Mouse (Mus musculus): Measurements from ENCODE around the gene Tial1.

DNA sequence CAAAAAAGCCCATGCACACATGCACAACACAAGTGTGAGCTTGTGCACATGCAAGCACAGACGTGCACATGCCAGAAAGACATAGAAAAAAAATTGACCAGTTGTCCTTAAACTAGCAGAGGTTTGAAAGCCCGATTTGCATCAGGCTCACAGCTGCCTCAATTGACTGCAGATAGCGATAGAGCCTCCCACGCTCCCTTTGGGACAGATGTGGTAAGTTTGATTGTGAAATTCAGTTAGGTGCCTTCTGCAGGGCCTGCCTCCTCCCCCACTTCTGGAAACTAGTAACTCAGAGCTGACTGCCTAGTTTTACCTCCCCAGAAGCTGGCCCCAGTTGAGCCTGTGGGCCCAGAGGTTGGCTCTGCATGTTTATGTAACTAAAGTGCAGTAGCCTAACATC is 62.9 kb downstream of the Tial1 start:
- TF ChIP-seq CTCF (IDR thresholded peaks at IDR 0.05) (no peak), POLR2A (IDR thresholded peaks at IDR 0.05; ENCODE audit: insufficient read depth, low read depth, low read length) (no peak)

Data from heart, adult 2 months (tissue).